Mouse (Mus musculus): ENCODE measurements around the gene Cort. TPM values are rescaled to one million over a fixed set of nuclear protein-coding genes. Genes with fewer than 3 reads are reported as not detected.

The Cort gene
- polyA plus RNA-seq, 1 experiment from 2014 or later: 0.53 TPM

DNA sequence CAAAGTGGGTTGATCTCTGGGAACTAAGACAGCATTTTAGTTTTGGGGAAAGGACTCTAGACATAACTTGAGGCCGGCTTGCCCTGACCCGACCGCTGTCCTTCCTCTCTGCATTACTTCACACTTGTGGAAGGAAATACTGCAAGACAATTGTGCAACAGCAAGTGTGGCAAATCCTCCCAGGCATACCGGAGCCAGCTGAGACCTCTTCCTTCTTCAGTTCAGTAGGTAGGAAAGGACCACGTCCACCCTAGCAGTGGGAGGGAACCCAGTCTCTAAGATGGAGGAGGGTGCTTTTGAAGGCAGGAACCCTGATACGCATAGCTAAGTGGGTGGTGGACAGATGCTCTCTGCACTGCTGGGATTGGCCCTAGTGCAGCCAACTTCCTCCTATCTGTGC is 29.1 kb upstream of the Cort start:
- ATAC-seq (ENCODE audit: low read depth) (no peak), DNase-seq (ENCODE audit: low spot score) (no peak)
- Histone ChIP-seq H3K27ac (replicated peaks; ENCODE audit: low read depth, low read length) (no peak overlapping the region), H3K4me2 (ENCODE audit: low read depth, low read length) (no peak overlapping the region), H3K9ac (ENCODE audit: low read depth, low read length) (no peak overlapping the region), H3K4me1 (ENCODE audit: control insufficient read depth, insufficient read depth, low read length) (no peaks in the 10 kb centered on the region), H3K27me3 (replicated peaks; ENCODE audit: control insufficient read depth, insufficient read depth, low read length) (no peaks in the 10 kb centered on the region), H3K36me3 (ENCODE audit: control insufficient read depth, insufficient read depth, low read length) (peaks cover 99% of the 10 kb centered on the region), H3K9me3 (ENCODE audit: control insufficient read depth, low read length) (no peaks in the 10 kb centered on the region), H3K4me3 (ENCODE audit: low read depth, low read length) (no peak overlapping the region)
- 92% methylated on average over 6 of the region's 6 CpGs for WGBS

DNA sequence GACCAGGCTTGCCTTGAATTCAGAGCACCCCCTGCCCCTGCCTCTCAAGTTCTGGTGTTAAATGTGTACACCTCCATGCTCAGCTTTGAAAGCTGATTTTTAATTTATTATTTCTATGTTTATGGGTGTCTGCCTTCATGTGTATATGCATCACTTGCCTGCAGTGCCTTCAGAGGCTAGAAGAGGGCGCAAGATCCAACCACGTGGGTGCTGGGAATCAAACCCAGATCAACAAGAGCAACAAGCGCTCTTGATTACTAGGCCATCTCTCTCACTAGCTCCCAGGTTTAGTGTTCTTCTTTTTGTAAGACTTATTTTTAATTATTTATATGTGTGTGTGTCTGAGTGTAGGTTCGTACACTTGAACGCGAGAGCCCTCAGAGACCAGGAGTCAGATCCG is 28.3 kb upstream of the Cort start:
- Histone ChIP-seq H3K9ac (ENCODE audit: low read depth, low read length) (no peak overlapping the region), H3K9me3 (ENCODE audit: control insufficient read depth, low read length) (no peaks in the 10 kb centered on the region), H3K4me3 (ENCODE audit: low read depth, low read length) (no peak overlapping the region), H3K4me1 (ENCODE audit: control insufficient read depth, insufficient read depth, low read length) (no peaks in the 10 kb centered on the region), H3K36me3 (ENCODE audit: control insufficient read depth, insufficient read depth, low read length) (peaks cover 99% of the 10 kb centered on the region), H3K27ac (replicated peaks; ENCODE audit: low read depth, low read length) (no peak overlapping the region), H3K4me2 (ENCODE audit: low read depth, low read length) (no peak overlapping the region), H3K27me3 (replicated peaks; ENCODE audit: control insufficient read depth, insufficient read depth, low read length) (no peaks in the 10 kb centered on the region)
- 99% methylated on average over 7 of the region's 7 CpGs for WGBS
- ATAC-seq (ENCODE audit: low read depth) (no peak), DNase-seq (ENCODE audit: low spot score) (no peak)

DNA sequence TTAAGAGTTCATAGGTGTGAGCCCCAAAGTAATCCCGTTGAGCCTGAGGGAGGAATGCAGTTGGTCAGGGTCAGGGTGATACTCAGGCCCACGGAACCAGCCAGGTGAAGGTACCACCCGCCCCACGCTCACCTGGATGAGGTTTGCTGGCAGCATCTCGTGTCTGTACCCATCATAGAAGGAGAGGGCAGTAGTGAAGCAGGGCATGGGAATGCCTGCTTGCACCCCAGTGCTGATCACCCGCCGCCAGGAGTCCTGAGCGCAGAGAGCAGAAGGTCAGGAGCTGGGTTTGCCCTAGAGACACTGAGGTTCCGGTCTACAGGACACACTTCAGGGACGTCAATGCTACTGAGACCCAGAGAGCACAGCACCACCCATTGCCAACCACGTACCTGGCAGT is 24.2 kb upstream of the Cort start:
- Histone ChIP-seq H3K4me3 (ENCODE audit: low read depth, low read length) (no peak overlapping the region), H3K27ac (replicated peaks; ENCODE audit: low read depth, low read length) (no peak overlapping the region), H3K36me3 (ENCODE audit: control insufficient read depth, insufficient read depth, low read length) (peaks cover 65% of the 10 kb centered on the region), H3K4me1 (ENCODE audit: control insufficient read depth, insufficient read depth, low read length) (peaks cover 7% of the 10 kb centered on the region; the same call in 1 of the 2 replicates), H3K27me3 (replicated peaks; ENCODE audit: control insufficient read depth, insufficient read depth, low read length) (no peaks in the 10 kb centered on the region), H3K4me2 (ENCODE audit: low read depth, low read length) (no peak overlapping the region), H3K9ac (ENCODE audit: low read depth, low read length) (no peak overlapping the region), H3K9me3 (ENCODE audit: control insufficient read depth, low read length) (no peaks in the 10 kb centered on the region)
- DNase-seq (ENCODE audit: low spot score) (no peak), ATAC-seq (ENCODE audit: low read depth) (no peak)
- 92% methylated on average over 11 of the region's 11 CpGs for WGBS

DNA sequence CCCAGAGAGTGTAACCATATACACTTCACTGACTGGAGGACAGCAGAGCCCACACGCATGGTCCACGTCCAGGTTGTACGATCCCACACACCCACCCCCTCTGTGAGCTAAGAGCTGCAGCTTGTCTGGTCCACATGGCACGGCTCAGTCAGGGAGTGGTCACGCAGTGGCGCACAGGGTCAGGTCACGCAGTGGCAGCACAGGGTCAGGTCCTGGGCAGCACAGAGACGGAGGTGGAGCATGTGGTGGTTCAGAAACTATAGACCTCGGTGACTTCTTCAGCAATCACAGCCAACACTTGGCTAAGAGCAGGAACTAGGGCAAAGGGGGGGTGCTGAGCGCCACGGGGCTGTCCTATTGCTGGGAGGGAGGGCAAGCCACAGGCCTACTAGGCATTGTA is 23.7 kb upstream of the Cort start:
- no peaks in the 10 kb centered on the region for H3K27me3 ChIP-seq (replicated peaks; ENCODE audit: control insufficient read depth, insufficient read depth, low read length)
- no peak overlapping the region for H3K27ac ChIP-seq (replicated peaks; ENCODE audit: low read depth, low read length)
- peaks cover 7% of the 10 kb centered on the region; the same call in 1 of the 2 replicates for H3K4me1 ChIP-seq (ENCODE audit: control insufficient read depth, insufficient read depth, low read length)
- no peak overlapping the region for H3K9ac ChIP-seq (ENCODE audit: low read depth, low read length)
- ATAC-seq (ENCODE audit: low read depth) (no peak), DNase-seq (ENCODE audit: low spot score) (no peak)
- H3K36me3 ChIP-seq (ENCODE audit: control insufficient read depth, insufficient read depth, low read length): peaks cover 60% of the 10 kb centered on the region
- WGBS: 76% methylated on average over 11 of the region's 11 CpGs
- no peak overlapping the region for H3K4me2 ChIP-seq (ENCODE audit: low read depth, low read length)
- H3K4me3 ChIP-seq (ENCODE audit: low read depth, low read length): no peak overlapping the region
- H3K9me3 ChIP-seq (ENCODE audit: control insufficient read depth, low read length): no peaks in the 10 kb centered on the region

DNA sequence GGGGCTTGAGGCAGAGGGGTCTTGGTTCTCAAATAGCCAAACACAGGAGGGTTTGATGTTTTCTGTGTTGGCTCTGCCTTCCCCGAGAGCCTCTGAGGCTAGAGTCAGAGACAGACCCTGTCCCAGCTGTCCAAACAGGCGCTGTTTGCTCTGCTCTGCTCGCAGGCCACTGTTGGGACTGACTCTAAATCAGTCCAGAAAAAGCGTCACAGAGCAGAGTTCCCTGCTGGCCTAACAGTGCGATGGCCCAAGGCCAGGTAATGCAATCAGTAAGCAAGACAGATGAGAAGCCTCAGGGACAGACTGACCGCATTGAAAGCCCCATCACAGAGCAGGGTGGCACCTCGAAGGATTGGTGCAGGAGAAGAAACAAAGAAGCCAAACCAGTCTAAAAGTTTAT is 23.0 kb upstream of the Cort start:
- H3K36me3 ChIP-seq (ENCODE audit: control insufficient read depth, insufficient read depth, low read length): peaks cover 53% of the 10 kb centered on the region

DNA sequence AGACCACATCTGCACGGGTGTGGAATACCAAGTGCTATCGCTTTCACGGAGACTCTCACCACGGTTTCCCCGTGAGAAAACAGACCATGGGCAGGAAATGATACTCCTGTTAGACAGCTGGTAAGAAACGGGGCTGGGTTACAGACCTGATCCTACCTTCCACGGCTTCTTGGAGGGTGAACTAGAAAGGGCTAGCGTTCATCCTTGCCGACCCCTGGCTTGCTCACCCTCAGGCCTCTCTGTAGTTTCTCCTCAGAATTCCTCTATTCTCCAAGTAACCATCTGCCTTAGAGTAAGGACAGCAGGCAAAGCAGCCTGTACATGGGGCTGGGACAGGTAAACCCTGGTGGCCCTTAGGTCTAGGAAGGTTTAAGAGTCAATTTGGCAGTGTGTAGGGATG is 22.6 kb upstream of the Cort start:
- H3K4me3 ChIP-seq (ENCODE audit: low read depth, low read length): no peak overlapping the region
- H3K27me3 ChIP-seq (replicated peaks; ENCODE audit: control insufficient read depth, insufficient read depth, low read length): no peaks in the 10 kb centered on the region
- 71% methylated on average over 9 of the region's 9 CpGs for WGBS
- no peaks in the 10 kb centered on the region for H3K9me3 ChIP-seq (ENCODE audit: control insufficient read depth, low read length)
- H3K9ac ChIP-seq (ENCODE audit: low read depth, low read length): no peak overlapping the region
- H3K4me2 ChIP-seq (ENCODE audit: low read depth, low read length): no peak overlapping the region
- H3K27ac ChIP-seq (replicated peaks; ENCODE audit: low read depth, low read length): no peak overlapping the region
- DNase-seq (ENCODE audit: low spot score) (no peak), ATAC-seq (ENCODE audit: low read depth) (no peak)
- H3K36me3 ChIP-seq (ENCODE audit: control insufficient read depth, insufficient read depth, low read length): peaks cover 49% of the 10 kb centered on the region
- H3K4me1 ChIP-seq (ENCODE audit: control insufficient read depth, insufficient read depth, low read length): peaks cover 7% of the 10 kb centered on the region; the same call in 1 of the 2 replicates

More for the DNA sequence above, 23.0 kb upstream of the Cort start:
- no peak for DNase-seq (ENCODE audit: low spot score)
- H3K4me2 ChIP-seq (ENCODE audit: low read depth, low read length): no peak overlapping the region
- 56% methylated on average over 7 of the region's 7 CpGs for WGBS
- H3K9ac ChIP-seq (ENCODE audit: low read depth, low read length): no peak overlapping the region
- peaks cover 7% of the 10 kb centered on the region; the same call in 1 of the 2 replicates for H3K4me1 ChIP-seq (ENCODE audit: control insufficient read depth, insufficient read depth, low read length)
- H3K9me3 ChIP-seq (ENCODE audit: control insufficient read depth, low read length): no peaks in the 10 kb centered on the region
- no peak for ATAC-seq (ENCODE audit: low read depth)
- H3K4me3 ChIP-seq (ENCODE audit: low read depth, low read length): no peak overlapping the region
- H3K27ac ChIP-seq (replicated peaks; ENCODE audit: low read depth, low read length): no peak overlapping the region
- H3K27me3 ChIP-seq (replicated peaks; ENCODE audit: control insufficient read depth, insufficient read depth, low read length): no peaks in the 10 kb centered on the region

DNA sequence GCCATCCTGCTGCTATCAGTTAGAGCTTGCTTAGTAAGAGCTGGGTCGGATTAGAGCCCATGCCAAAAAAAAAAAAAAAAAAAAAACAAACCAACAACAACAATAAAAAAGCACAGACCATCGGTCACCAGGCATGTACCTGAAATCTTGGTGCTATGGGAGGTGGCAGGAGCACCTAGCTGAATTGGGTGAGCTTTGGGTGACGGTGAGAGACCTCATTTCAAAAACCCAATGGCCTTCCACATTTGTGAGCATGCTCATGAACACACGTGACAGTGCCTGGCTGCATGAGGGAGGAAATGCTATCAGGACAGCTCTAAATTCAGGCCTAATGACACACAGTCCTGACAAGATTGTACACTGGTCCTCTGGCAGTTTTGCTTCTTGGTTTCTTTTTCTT is 21.5 kb upstream of the Cort start:
- ATAC-seq (ENCODE audit: low read depth) (no peak), DNase-seq (ENCODE audit: low spot score) (no peak)
- Histone ChIP-seq H3K27me3 (replicated peaks; ENCODE audit: control insufficient read depth, insufficient read depth, low read length) (no peaks in the 10 kb centered on the region), H3K4me1 (ENCODE audit: control insufficient read depth, insufficient read depth, low read length) (peaks cover 7% of the 10 kb centered on the region; the same call in 1 of the 2 replicates), H3K27ac (replicated peaks; ENCODE audit: low read depth, low read length) (no peak overlapping the region), H3K4me2 (ENCODE audit: low read depth, low read length) (no peak overlapping the region), H3K4me3 (ENCODE audit: low read depth, low read length) (no peak overlapping the region), H3K36me3 (ENCODE audit: control insufficient read depth, insufficient read depth, low read length) (peaks cover 38% of the 10 kb centered on the region), H3K9ac (ENCODE audit: low read depth, low read length) (no peak overlapping the region), H3K9me3 (ENCODE audit: control insufficient read depth, low read length) (no peaks in the 10 kb centered on the region)
- WGBS: 66% methylated on average over 4 of the region's 4 CpGs

DNA sequence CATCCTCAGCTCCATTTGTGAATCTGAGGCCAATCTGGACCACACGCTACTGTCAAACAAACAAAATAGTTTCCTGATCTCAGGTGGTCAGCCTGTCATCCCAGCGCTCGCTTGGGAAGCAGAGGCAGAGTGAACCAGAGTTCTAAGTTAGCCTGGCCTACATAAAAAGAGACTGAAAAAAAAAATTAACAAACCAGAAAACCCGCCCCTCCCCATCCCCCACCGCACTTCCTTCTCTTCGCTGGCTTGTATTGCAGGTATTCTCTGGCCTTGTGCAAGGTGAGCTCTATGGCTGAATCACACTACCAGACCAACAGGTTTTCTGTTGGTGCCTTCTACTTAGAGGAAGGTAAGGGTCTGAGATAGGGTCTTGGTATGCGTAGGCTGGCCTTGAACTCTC is 21.0 kb upstream of the Cort start:
- Histone ChIP-seq H3K4me2 (ENCODE audit: low read depth, low read length) (no peak overlapping the region), H3K4me3 (ENCODE audit: low read depth, low read length) (no peak overlapping the region), H3K27ac (replicated peaks; ENCODE audit: low read depth, low read length) (no peak overlapping the region), H3K9me3 (ENCODE audit: control insufficient read depth, low read length) (no peaks in the 10 kb centered on the region), H3K27me3 (replicated peaks; ENCODE audit: control insufficient read depth, insufficient read depth, low read length) (no peaks in the 10 kb centered on the region), H3K9ac (ENCODE audit: low read depth, low read length) (no peak overlapping the region), H3K4me1 (ENCODE audit: control insufficient read depth, insufficient read depth, low read length) (peaks cover 7% of the 10 kb centered on the region; the same call in 1 of the 2 replicates), H3K36me3 (ENCODE audit: control insufficient read depth, insufficient read depth, low read length) (peaks cover 33% of the 10 kb centered on the region)
- 85% methylated on average over 7 of the region's 7 CpGs for WGBS
- no peak for ATAC-seq (ENCODE audit: low read depth)
- peak; percentile 33 for DNase-seq (ENCODE audit: low spot score)

DNA sequence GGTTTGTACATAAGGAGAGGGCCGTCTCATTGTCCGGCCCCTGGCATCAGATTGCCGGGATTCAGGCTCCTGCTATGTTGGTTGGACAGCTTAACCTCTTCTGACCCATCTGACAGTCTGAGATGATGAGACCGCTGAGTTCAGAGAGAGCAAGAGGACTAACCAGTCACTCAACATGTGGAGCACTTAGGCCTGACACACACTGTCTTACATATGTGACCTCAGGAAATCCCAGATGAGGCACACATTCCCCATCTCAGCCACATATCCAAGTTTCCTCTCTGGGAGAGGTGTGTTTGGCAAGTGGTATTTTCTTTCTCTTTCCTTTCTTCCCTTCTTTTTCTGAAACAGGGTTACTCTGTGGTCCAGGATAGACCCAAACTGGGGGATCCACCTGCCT is 18.6 kb upstream of the Cort start:
- Histone ChIP-seq H3K4me2 (ENCODE audit: low read depth, low read length) (no peak overlapping the region), H3K4me3 (ENCODE audit: low read depth, low read length) (no peak overlapping the region), H3K36me3 (ENCODE audit: control insufficient read depth, insufficient read depth, low read length) (peaks cover 9% of the 10 kb centered on the region; the same call in 1 of the 2 replicates), H3K9ac (ENCODE audit: low read depth, low read length) (no peak overlapping the region), H3K4me1 (ENCODE audit: control insufficient read depth, insufficient read depth, low read length) (peaks cover 7% of the 10 kb centered on the region; the same call in 1 of the 2 replicates), H3K27ac (replicated peaks; ENCODE audit: low read depth, low read length) (no peak overlapping the region), H3K9me3 (ENCODE audit: control insufficient read depth, low read length) (no peaks in the 10 kb centered on the region), H3K27me3 (replicated peaks; ENCODE audit: control insufficient read depth, insufficient read depth, low read length) (no peaks in the 10 kb centered on the region)
- DNase-seq (ENCODE audit: low spot score): no peak
- ATAC-seq (ENCODE audit: low read depth): no peak
- 55% methylated on average over 4 of the region's 4 CpGs for WGBS

All from embryonic facial prominence, embryonic 14.5 days (tissue).